Mouse (Mus musculus): Measurements from ENCODE around the gene Cxcr3. TPM values are rescaled to one million over a fixed set of nuclear protein-coding genes. Genes with fewer than 3 reads are reported as not detected.

The Cxcr3 gene
- polyA plus RNA-seq, 1 experiment from 2014 or later: 0.20 TPM

DNA sequence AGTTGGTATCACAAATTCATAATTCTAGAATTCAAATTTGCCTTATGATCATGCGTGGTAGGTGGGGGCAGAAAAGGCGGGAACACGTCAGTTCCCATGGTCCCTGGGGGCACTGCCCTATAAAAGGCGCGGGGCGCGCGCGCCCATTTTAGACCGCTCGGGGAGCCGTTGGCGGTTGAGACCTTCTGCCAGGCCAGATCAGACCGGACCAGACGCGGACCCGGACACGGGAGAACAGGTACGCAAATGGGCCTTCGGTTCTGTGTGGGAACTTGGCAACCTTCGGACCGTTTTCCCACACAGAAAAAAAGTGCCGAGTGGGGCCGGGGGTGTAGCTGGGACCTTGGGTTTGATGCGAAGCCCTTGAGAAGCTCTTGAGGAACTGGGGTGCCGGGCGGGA lies 38.4 kb downstream of the Cxcr3 start:
- H3K36me3 ChIP-seq (ENCODE audit: insufficient read depth, low read length): no peaks in the 10 kb centered on the region
- 90% methylated on average over 27 of the region's 27 CpGs for WGBS
- no peak overlapping the region for H3K4me3 ChIP-seq (ENCODE audit: low read length)
- no peak overlapping the region for H3K27ac ChIP-seq (ENCODE audit: low read length)
- H3K9ac ChIP-seq (replicated peaks; ENCODE audit: low read length): no peak overlapping the region
- no peaks in the 10 kb centered on the region for H3K27me3 ChIP-seq (ENCODE audit: insufficient read depth, low read length)
- no peaks in the 10 kb centered on the region for H3K4me1 ChIP-seq (ENCODE audit: insufficient read depth, low read length)
- ATAC-seq (ENCODE audit: low FRiP score, low TSS enrichment): no peak
- H3K9me3 ChIP-seq (ENCODE audit: low read length): peaks cover 35% of the 10 kb centered on the region
- no peak overlapping the region for H3K4me2 ChIP-seq (replicated peaks; ENCODE audit: low read depth, low read length)

Other genes with a start within 250 kb of the Cxcr3 start
- gene Taf1, start 201.5 kb downstream of the Cxcr3 start, polyA plus RNA-seq (2015; fragmentation: Nextera tagmentation; extraction: Ambion mirVana): 14.2 and 14.3 TPM in 2 replicates
- gene Ogt, start 94.2 kb downstream of the Cxcr3 start, polyA plus RNA-seq (2015; fragmentation: Nextera tagmentation; extraction: Ambion mirVana): 159 and 180 TPM in 2 replicates
- 0.22 and 0.24 TPM in 2 replicates for gene Gm4779, start 60.2 kb upstream of the Cxcr3 start, polyA plus RNA-seq (2015; fragmentation: Nextera tagmentation; extraction: Ambion mirVana)
- 0.22 and 0.33 TPM in 2 replicates for gene 8030474K03Rik, start 60.4 kb upstream of the Cxcr3 start, polyA plus RNA-seq (2015; fragmentation: Nextera tagmentation; extraction: Ambion mirVana)
- gene Nhsl2, start 115.1 kb upstream of the Cxcr3 start, polyA plus RNA-seq (2015; fragmentation: Nextera tagmentation; extraction: Ambion mirVana): 12.0 and 12.1 TPM in 2 replicates